Mouse (Mus musculus) heart, postnatal 0 days (tissue): ENCODE measurements at regions not wholly inside any gene's neighbourhood (a gene's known extent, or its start where the extent isn't known, plus 50 kb on each side); places are given as distances from the start of the nearest gene placed in this dataset.

Source experiments
- ATAC-seq: fragments of 200-750 bp; cut with Nextera tagmentation; 2 replicates; pipeline ENCODE4 v1.8.0; 2017; ENCODE audit warnings: low read depth, moderate number of reproducible peaks, moderate library complexity; ENCODE audit not compliant: insufficient read depth
- DNase-seq: peaks from one replicate; pipeline ENCODE4 v3.0.0-alpha.2; 2016; ENCODE audit warnings: low spot score
- H3K27ac ChIP-seq: fragments of 300-500 bp; sonication (generic); 2 replicates; pipeline ENCODE4 v1.5.1; 2014; ENCODE audit warnings: low read depth, mild to moderate bottlenecking
- H3K27me3 ChIP-seq: fragments of 300-500 bp; sonication (generic); 2 replicates; pipeline ENCODE4 v1.6.1; 2014; ENCODE audit warnings: low read length, mixed read lengths; ENCODE audit not compliant: control insufficient read depth, insufficient read depth
- H3K36me3 ChIP-seq: fragments of 300-500 bp; sonication (generic); replicated peaks from 2 replicates; pipeline ENCODE4 v1.6.1; 2014; ENCODE audit warnings: low read length, mixed read lengths; ENCODE audit not compliant: control insufficient read depth, insufficient read depth
- H3K4me1 ChIP-seq: fragments of 300-500 bp; sonication (generic); 2 replicates; pipeline ENCODE4 v1.6.1; 2014; ENCODE audit warnings: antibody characterized with exemption; ENCODE audit not compliant: control insufficient read depth, insufficient read depth
- H3K4me2 ChIP-seq: fragments of 300-500 bp; sonication (generic); 2 replicates; pipeline ENCODE4 v1.6.1; 2014; ENCODE audit warnings: low read depth, mild to moderate bottlenecking, low read length, moderate library complexity
- H3K4me3 ChIP-seq: fragments of 300-500 bp; sonication (generic); 2 replicates; pipeline ENCODE4 v1.5.1; 2014; ENCODE audit warnings: low read depth, low read length
- H3K9ac ChIP-seq: fragments of 300-500 bp; sonication (generic); replicated peaks from 2 replicates; pipeline ENCODE4 v1.6.1; 2014; ENCODE audit warnings: low read depth, low read length, mixed read lengths
- H3K9me3 ChIP-seq: fragments of 300-500 bp; sonication (generic); replicated peaks from 2 replicates; pipeline ENCODE4 v1.6.1; 2016; ENCODE audit warnings: low read length; ENCODE audit not compliant: control insufficient read depth
- CTCF ChIP-seq: IDR thresholded peaks from 2 replicates; pipeline ENCODE4 v1.5.1; 2016; ENCODE audit warnings: antibody characterized with exemption, control low read depth, low read depth
- EP300 ChIP-seq: IDR thresholded peaks from 2 replicates; pipeline ENCODE4 v1.6.1; 2016; ENCODE audit warnings: antibody characterized with exemption, low read depth
- WGBS: fragments of 180-500 bp; shearing (Covaris S2); extraction: QIAGEN DNeasy Blood & Tissue Kit; methylation state at CpG from one replicate; pipeline ENCODE4 v1.1.7; 2014; 5-methylcytosine and 5-hydroxymethylcytosine counted together

- DNase-seq (no peak), ATAC-seq (no peak)
- Histone ChIP-seq H3K27me3 (no peaks in the 10 kb centered on the region), H3K4me1 (no peaks in the 10 kb centered on the region), H3K36me3 (no peaks in the 10 kb centered on the region), H3K27ac (no peak overlapping the region), H3K9ac (no peak overlapping the region), H3K4me2 (no peak overlapping the region), H3K9me3 (no peaks in the 10 kb centered on the region), H3K4me3 (no peak overlapping the region)
- TF ChIP-seq EP300: no peak
- no peak for TF ChIP-seq CTCF
- WGBS: 30% methylated on average over 2 of the region's 2 CpGs
These were observed 935.9 kb upstream of the Acvr2a start for GRCm38 (mm10) chr2:47878002-47878401.

- H3K4me2 ChIP-seq: no peak overlapping the region
- H3K4me1 ChIP-seq: no peaks in the 10 kb centered on the region
- H3K27me3 ChIP-seq: no peaks in the 10 kb centered on the region
- no peak overlapping the region for H3K4me3 ChIP-seq
- no peaks in the 10 kb centered on the region for H3K9me3 ChIP-seq
- no peak overlapping the region for H3K27ac ChIP-seq
- 89% methylated on average over 2 of the region's 2 CpGs for WGBS
- ATAC-seq (no peak), DNase-seq (no peak)
- TF ChIP-seq CTCF: no peak
- no peak overlapping the region for H3K9ac ChIP-seq
- H3K36me3 ChIP-seq: no peaks in the 10 kb centered on the region
These were observed 934.8 kb upstream of the Acvr2a start for GRCm38 (mm10) chr2:47879071-47879470.

- Histone ChIP-seq H3K27ac (no peak overlapping the region), H3K36me3 (no peaks in the 10 kb centered on the region), H3K27me3 (no peaks in the 10 kb centered on the region), H3K9me3 (no peaks in the 10 kb centered on the region), H3K4me3 (no peak overlapping the region), H3K4me2 (no peak overlapping the region), H3K4me1 (no peaks in the 10 kb centered on the region), H3K9ac (no peak overlapping the region)
- 98% methylated on average over 1 of the region's 1 CpGs for WGBS
- no peak for DNase-seq
- no peak for ATAC-seq
- TF ChIP-seq CTCF: no peak
These were observed 934.1 kb upstream of the Acvr2a start for GRCm38 (mm10) chr2:47879796-47880195.

- H3K4me2 ChIP-seq: no peak overlapping the region
- no peak for ATAC-seq
- H3K4me3 ChIP-seq: no peak overlapping the region
- H3K9me3 ChIP-seq: no peaks in the 10 kb centered on the region
- no peaks in the 10 kb centered on the region for H3K36me3 ChIP-seq
- H3K4me1 ChIP-seq: no peaks in the 10 kb centered on the region
- no peaks in the 10 kb centered on the region for H3K27me3 ChIP-seq
- TF ChIP-seq CTCF: no peak
- no peak overlapping the region for H3K27ac ChIP-seq
- DNase-seq: no peak
- 62% methylated on average over 1 of the region's 1 CpGs for WGBS
- no peak overlapping the region for H3K9ac ChIP-seq
These were observed 925.7 kb upstream of the Acvr2a start for GRCm38 (mm10) chr2:47888166-47888565.

GRCm38 (mm10) chr2:47891366-47891765 is 922.5 kb upstream of the Acvr2a start:
- TF ChIP-seq EP300 (no peak), CTCF (no peak)
- Histone ChIP-seq H3K9me3 (no peaks in the 10 kb centered on the region), H3K4me3 (no peak overlapping the region), H3K4me2 (no peak overlapping the region), H3K27ac (no peak overlapping the region), H3K27me3 (no peaks in the 10 kb centered on the region), H3K36me3 (no peaks in the 10 kb centered on the region), H3K9ac (no peak overlapping the region), H3K4me1 (no peaks in the 10 kb centered on the region)
- 58% methylated on average over 1 of the region's 1 CpGs for WGBS
- no peak for DNase-seq
- ATAC-seq: no peak

- no peaks in the 10 kb centered on the region for H3K4me1 ChIP-seq
- no peak overlapping the region for H3K9ac ChIP-seq
- no peak for TF ChIP-seq EP300
- H3K27ac ChIP-seq: no peak overlapping the region
- no peaks in the 10 kb centered on the region for H3K27me3 ChIP-seq
- H3K9me3 ChIP-seq: no peaks in the 10 kb centered on the region
- no peak overlapping the region for H3K4me3 ChIP-seq
- no peak overlapping the region for H3K4me2 ChIP-seq
- no peak for ATAC-seq
- DNase-seq: no peak
- no peaks in the 10 kb centered on the region for H3K36me3 ChIP-seq
- 53% methylated on average over 2 of the region's 2 CpGs for WGBS
These were observed 921.0 kb upstream of the Acvr2a start for GRCm38 (mm10) chr2:47892879-47893278.
